ENCODE assay signal across 12 mouse cellular contexts in the genomic region with DNA sequence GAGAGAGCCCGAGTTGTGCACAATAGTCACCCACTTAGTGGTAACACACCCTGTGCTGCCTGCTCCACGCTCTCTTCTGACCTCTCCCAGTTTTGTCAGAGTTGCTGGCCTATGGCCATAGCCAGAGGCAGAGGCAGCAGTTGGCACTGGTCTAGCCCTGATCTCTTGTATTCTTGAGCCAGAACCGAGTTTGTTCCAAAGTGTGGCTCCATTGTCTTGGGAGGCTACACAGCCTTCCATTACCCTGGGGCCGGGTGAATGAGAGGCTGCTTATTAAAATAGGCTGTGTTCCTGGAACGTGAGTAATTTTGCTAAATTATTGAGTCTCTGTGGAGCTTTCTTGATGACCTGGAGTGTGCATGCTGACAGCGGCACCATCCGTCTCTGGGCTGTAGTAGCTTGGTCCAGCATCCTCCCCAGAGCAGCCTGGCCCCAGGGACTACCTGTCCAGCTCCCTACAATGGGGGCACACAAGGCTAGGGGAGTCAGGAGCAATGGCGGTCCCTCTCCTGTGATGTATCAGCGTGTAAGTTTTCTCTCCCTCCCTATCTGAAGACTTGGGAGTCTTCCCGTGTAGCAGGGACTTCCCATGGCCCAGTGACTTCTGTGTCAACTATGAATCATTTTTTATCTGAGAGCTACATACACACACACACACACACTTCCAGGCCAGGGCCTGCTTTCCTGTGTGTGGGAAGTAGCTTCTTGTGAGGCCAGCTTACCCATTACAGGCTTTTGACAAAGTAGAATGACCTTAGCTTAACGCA.
DNase-seq lines count a peak whose midpoint lies in the region; ATAC-seq and TF ChIP-seq lines count a peak whose summit lies in the region.
"Had no signal": no experiment of that assay in that cellular context is flagged by ENCODE, and none has a peak within 500 bp of the region (broad histone marks: within the 10 kb centered on the region; RNA-seq: fewer than 3 reads in every experiment).

No protein-coding gene starts in this region.

- H3K4me3 ChIP-seq in gastrocnemius, adult 2 months, result no peak overlapping the region
- H3K4me3 ChIP-seq in lung, embryonic 16.5 days (ENCODE audit: low read length), result no peak overlapping the region
- no peak overlapping the region for H3K4me3 ChIP-seq in forebrain, postnatal 0 days (ENCODE audit: low read depth, low read length)
- H3K4me3 ChIP-seq: heart, embryonic 15.5 days; left cerebral cortex, adult 2 months had no signal

- no peak overlapping the region for H3K4me2 ChIP-seq in lung, embryonic 16.5 days (ENCODE audit: low read depth, low read length)
- H3K4me2 ChIP-seq in forebrain, postnatal 0 days (ENCODE audit: low read depth), result no peak overlapping the region
- H3K4me2 ChIP-seq: heart, embryonic 15.5 days had no signal

- TF ChIP-seq CTCF in gastrocnemius, adult 2 months (IDR thresholded peaks at IDR 0.05), result no peak
- no peak for TF ChIP-seq CTCF in forebrain, postnatal 0 days (IDR thresholded peaks at IDR 0.05; ENCODE audit: low read depth)

- H3K9me3 ChIP-seq in lung, embryonic 16.5 days (ENCODE audit: control insufficient read depth, low read length), result no peaks in the 10 kb centered on the region
- no peaks in the 10 kb centered on the region for H3K9me3 ChIP-seq in forebrain, postnatal 0 days (ENCODE audit: low read length)
- H3K9me3 ChIP-seq: heart, embryonic 15.5 days had no signal

- DNase-seq in gastrocnemius, adult 2 months, result peak; percentile 24
- DNase-seq in gastrocnemius, postnatal 25 days, result no peak
- no peak for DNase-seq in lung, postnatal 14 days
- peak; percentile 47 for DNase-seq in forebrain, postnatal 0 days
- DNase-seq in kidney, postnatal 10 days, result peak; percentile 51
- no peak for DNase-seq in cerebellum, adult 9-10 months
- DNase-seq: lung, adult 2 months; retina, postnatal 1 day had no signal

- no peak overlapping the region for H3K9ac ChIP-seq in lung, embryonic 16.5 days (ENCODE audit: low read length)
- H3K9ac ChIP-seq in forebrain, postnatal 0 days, result no peak overlapping the region
- H3K9ac ChIP-seq: heart, embryonic 15.5 days had no signal

- intact Hi-C loops in gastrocnemius, adult 2 months (cut with DNase I), result no loop called here

- no peak overlapping the region for H3K27ac ChIP-seq in gastrocnemius, adult 2 months
- no peak overlapping the region for H3K27ac ChIP-seq in lung, embryonic 16.5 days (ENCODE audit: low read length)
- H3K27ac ChIP-seq in forebrain, postnatal 0 days (ENCODE audit: low read depth, low read length), result no peak overlapping the region
- H3K27ac ChIP-seq: heart, embryonic 15.5 days; left cerebral cortex, adult 2 months had no signal

- 58% methylated on average over 11 of the region's 11 CpGs for WGBS in lung, embryonic 16.5 days
- WGBS in forebrain, postnatal 0 days, result 47% methylated on average over 11 of the region's 11 CpGs

- no peaks in the 10 kb centered on the region for H3K4me1 ChIP-seq in lung, embryonic 16.5 days (replicated peaks; ENCODE audit: control insufficient read depth, insufficient read depth, low read length)
- 0 out of 2 replicates have a peak, but pooled peaks cover 4% of the 10 kb centered on the region for H3K4me1 ChIP-seq in forebrain, postnatal 0 days (ENCODE audit: insufficient read depth)
- H3K4me1 ChIP-seq: heart, embryonic 15.5 days had no signal

- H3K36me3 ChIP-seq in lung, embryonic 16.5 days (ENCODE audit: control insufficient read depth, insufficient read depth, low read length), result no peaks in the 10 kb centered on the region
- no peaks in the 10 kb centered on the region for H3K36me3 ChIP-seq in forebrain, postnatal 0 days (ENCODE audit: insufficient read depth)
- H3K36me3 ChIP-seq: heart, embryonic 15.5 days had no signal

- ATAC-seq in lung, embryonic 16.5 days (ENCODE audit: low read depth), result 0 out of 2 replicates have a peak, but pooled peaks have one; percentile 23
- peak; percentile 51 for ATAC-seq in forebrain, postnatal 0 days
- no peak for ATAC-seq in monocyte, adult 5-6 weeks (replicated peaks; ENCODE audit: insufficient number of reproducible peaks, low FRiP score, low TSS enrichment, poor library complexity, severe bottlenecking)

- H3K27me3 ChIP-seq in lung, embryonic 16.5 days (ENCODE audit: control insufficient read depth, insufficient read depth, low read depth, low read length), result no peaks in the 10 kb centered on the region
- no peaks in the 10 kb centered on the region for H3K27me3 ChIP-seq in forebrain, postnatal 0 days (ENCODE audit: insufficient read depth, low read length)
- H3K27me3 ChIP-seq: heart, embryonic 15.5 days had no signal

Comparison
In these comparisons a context has a peak if more than half of its experiments do, and no peak if none do; other contexts are left out.
1. DNase-seq: peak in gastrocnemius, adult 2 months (single experiment), forebrain, postnatal 0 days (single experiment) and kidney, postnatal 10 days (single experiment); none in gastrocnemius, postnatal 25 days (single experiment), lung, postnatal 14 days (single experiment) and cerebellum, adult 9-10 months (single experiment).